In genomic region chr14:72527126-72527525, GRCm38 (mm10) we compare ENCODE assay signal across 25 mouse cellular contexts. TPM values are rescaled to one million over a fixed set of nuclear protein-coding genes. Genes with fewer than 3 reads are reported as not detected.
DNase-seq lines count a peak whose midpoint lies in the region; ATAC-seq lines count a peak whose summit lies in the region.
"Had no signal": no experiment of that assay in that cellular context is flagged by ENCODE, and none has a peak within 500 bp of the region (broad histone marks: within the 10 kb centered on the region; RNA-seq: fewer than 3 reads in every experiment).

No protein-coding gene starts in this region.

- H3K4me2 ChIP-seq in neural tube, embryonic 15.5 days = no peak overlapping the region
- H3K4me2 ChIP-seq: embryonic facial prominence, embryonic 12.5 days; forebrain, embryonic 13.5 days; forebrain, embryonic 15.5 days had no signal

- DNase-seq in kidney, adult 11 months = peak; percentile 22
- no peak for DNase-seq in kidney, postnatal 4 days
- DNase-seq in kidney, adult 9 months = peak; percentile 67
- no peak for DNase-seq in kidney, postnatal 10 days
- peak; percentile 8 for DNase-seq in neural tube, embryonic 10.5 days (ENCODE audit: extremely low spot score, low spot score)
- DNase-seq: adrenal gland, adult 8-10 months; adrenal gland, postnatal 14 days; adrenal gland, postnatal 36 days; B cell, adult 2 months; cerebellum, adult 11-12 months; cerebellum, adult 2 months; cerebellum, adult 9-10 months; cerebellum, postnatal 10 days; cerebellum, postnatal 25 days had no signal

- no peak overlapping the region for H3K4me3 ChIP-seq in neural tube, embryonic 15.5 days (replicated peaks)
- H3K4me3 ChIP-seq: embryonic facial prominence, embryonic 10.5 days; embryonic facial prominence, embryonic 12.5 days; forebrain, embryonic 13.5 days; forebrain, embryonic 15.5 days had no signal

- peaks cover 8% of the 10 kb centered on the region for H3K27me3 ChIP-seq in neural tube, embryonic 15.5 days (replicated peaks)
- H3K27me3 ChIP-seq: CH12.LX, Patski had no signal

- peaks cover 8% of the 10 kb centered on the region for H3K4me1 ChIP-seq in neural tube, embryonic 15.5 days

- H3K9ac ChIP-seq in neural tube, embryonic 15.5 days (replicated peaks) = no peak overlapping the region
- H3K9ac ChIP-seq: embryonic facial prominence, embryonic 12.5 days; forebrain, embryonic 13.5 days; forebrain, embryonic 15.5 days had no signal

- WGBS in neural tube, embryonic 15.5 days = 63% methylated on average over 1 of the region's 1 CpGs

- H3K36me3 ChIP-seq in neural tube, embryonic 15.5 days = no peaks in the 10 kb centered on the region
- H3K36me3 ChIP-seq: embryonic facial prominence, embryonic 10.5 days; embryonic facial prominence, embryonic 12.5 days; forebrain, embryonic 15.5 days; G1E had no signal

- no peak for ATAC-seq in neural tube, embryonic 15.5 days (ENCODE audit: low FRiP score)
- ATAC-seq: activated CD4-positive, CD25-positive, alpha-beta regulatory T cell, adult 4 months; CD4-positive, CD25-positive, alpha-beta regulatory T cell, adult 4 months; forebrain, embryonic 13.5 days; forebrain, embryonic 15.5 days; Patski had no signal

- H3K27ac ChIP-seq in neural tube, embryonic 15.5 days (replicated peaks) = no peak overlapping the region
- H3K27ac ChIP-seq: embryonic facial prominence, embryonic 10.5 days; embryonic facial prominence, embryonic 12.5 days; forebrain, embryonic 13.5 days; forebrain, embryonic 15.5 days had no signal

- H3K9me3 ChIP-seq in neural tube, embryonic 15.5 days (replicated peaks) = no peaks in the 10 kb centered on the region
- H3K9me3 ChIP-seq: embryonic facial prominence, embryonic 10.5 days; embryonic facial prominence, embryonic 12.5 days; forebrain, embryonic 13.5 days; forebrain, embryonic 15.5 days; G1E had no signal

RNA-seq across cellular contexts. Expression of gene Gm9195, which starts 35.5 kb away (rescaled TPM):
- not detected in 2 replicates for polyA plus RNA-seq in neural tube, embryonic 15.5 days (2015; fragmentation: Nextera tagmentation; extraction: Ambion mirVana)
- polyA plus RNA-seq: CD4-positive, CD25-positive, alpha-beta regulatory T cell, adult 4 months; cerebellum, adult 2 months; embryonic facial prominence, embryonic 10.5 days; embryonic facial prominence, embryonic 12.5 days; forebrain, embryonic 11.5 days; forebrain, embryonic 13.5 days; forebrain, embryonic 15.5 days; G1E; Patski had no signal

Comparison
In these comparisons a context has a peak if more than half of its experiments do, and no peak if none do; other contexts are left out.
1. DNase-seq: peak in kidney, adult 11 months (single experiment), kidney, adult 9 months (single experiment) and neural tube, embryonic 10.5 days (single experiment); none in kidney, postnatal 4 days (0 of 2) and kidney, postnatal 10 days (single experiment).